Mouse (Mus musculus) naive thymus-derived CD4-positive, alpha-beta T cell, adult 2 months (primary cell): ENCODE results near the gene Pdia4.
"Not testable (repeated sequence)": the region's sequence is repeated elsewhere in the genome, so short reads cannot be mapped to it uniquely, and the experiment has no call there.

Experiments
- DNase-seq: peaks from one replicate; pipeline ENCODE4 v3.0.0-alpha.2; 2011; ENCODE audit warnings: low read depth

Gene Pdia4

DNA sequence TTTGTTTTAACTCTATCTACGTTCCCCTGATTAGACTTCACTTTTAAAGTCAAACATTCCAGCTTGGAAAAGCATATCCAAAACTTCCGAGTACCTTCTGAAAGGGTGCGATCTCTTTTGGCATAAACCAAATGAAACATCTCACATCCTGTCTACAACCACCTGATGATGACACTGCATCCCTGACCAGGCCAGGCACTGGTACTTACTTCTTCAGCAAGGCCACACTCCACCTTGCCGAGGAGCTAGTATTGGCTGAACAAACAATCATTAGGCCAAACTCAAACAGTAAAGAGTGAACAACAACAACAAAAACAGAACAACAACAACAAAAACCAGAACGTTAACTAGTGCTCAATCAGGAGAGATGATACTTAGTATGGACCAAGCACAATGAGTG lies 1.9 kb downstream of the Pdia4 start:
- DNase-seq, result no peak

DNA sequence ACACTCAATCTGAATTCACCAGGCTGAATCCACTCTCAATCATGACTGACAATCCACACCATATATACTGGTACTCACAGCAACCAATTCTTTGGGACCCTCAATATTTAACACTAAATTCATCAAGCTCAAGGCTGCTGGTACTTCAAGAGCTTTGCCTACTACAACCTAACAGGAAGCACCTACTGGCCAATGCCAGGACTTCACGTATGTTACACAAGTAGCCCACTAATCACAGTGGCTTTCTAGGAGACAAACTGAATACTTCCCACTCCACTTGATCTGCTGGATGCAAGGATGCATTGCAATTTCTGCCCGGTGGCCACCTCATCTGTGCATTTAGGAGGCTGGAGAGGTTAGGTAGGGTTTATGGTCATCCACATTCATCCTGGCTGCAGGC lies 3.0 kb downstream of the Pdia4 start:
- peak; percentile 33 for DNase-seq

DNA sequence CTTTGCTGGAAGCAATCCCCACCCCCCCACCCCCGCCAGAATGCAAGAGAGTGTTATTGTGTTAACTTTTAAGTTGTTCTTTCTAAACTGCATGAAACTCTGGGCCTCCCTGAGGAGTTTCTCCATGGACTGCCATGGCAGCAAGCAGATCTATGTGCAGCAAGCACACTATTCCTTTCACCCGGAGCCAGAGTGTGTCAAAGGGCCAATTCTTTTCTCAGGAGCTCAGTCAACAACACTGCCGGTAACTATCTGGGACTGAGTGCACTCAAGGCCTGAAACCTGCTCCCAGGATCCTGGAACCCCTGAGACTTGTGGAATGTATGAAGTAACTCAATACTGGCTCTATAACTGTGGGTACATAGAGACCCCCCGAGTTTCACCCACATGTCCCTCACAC lies 4.2 kb downstream of the Pdia4 start:
- DNase-seq, result no peak

DNA sequence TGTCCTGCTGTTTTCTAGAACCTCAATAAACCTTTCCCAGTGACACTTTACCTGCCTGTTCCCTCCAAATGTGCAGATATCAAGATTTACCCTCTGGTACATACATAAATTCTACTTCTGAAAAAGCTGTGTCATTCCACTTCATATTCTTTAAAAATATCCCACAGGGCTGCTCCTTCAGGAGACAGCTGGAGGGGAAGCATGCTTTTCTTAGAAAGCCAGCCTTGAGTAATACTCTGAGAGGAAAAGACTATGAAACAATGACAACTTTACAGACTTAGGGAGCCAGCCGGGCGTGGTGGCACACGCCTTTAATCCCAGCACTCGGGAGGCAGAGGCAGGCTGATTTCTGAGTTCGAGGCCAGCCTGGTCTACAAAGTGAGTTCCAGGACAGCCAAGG lies 4.7 kb downstream of the Pdia4 start:
- DNase-seq, result no peak

DNA sequence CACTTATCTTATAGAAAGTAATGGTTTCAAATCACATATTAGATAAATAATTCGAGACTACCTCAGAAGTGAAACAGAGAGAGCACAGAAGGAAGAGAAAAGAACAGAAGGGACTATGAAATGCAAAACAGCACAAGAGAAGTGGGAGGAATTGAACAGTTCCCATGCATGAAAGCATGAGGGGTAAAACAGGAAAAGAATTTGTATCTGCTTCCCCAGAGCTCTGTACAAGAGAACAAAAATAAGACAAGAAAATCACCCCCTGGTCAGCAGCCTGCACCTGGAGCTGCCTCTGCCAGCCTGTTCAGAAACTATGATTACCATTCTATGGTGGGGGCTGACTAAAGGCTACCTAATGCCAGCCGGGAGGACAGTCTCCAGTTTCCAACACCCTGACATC lies 5.8 kb downstream of the Pdia4 start:
- no peak for DNase-seq

DNA sequence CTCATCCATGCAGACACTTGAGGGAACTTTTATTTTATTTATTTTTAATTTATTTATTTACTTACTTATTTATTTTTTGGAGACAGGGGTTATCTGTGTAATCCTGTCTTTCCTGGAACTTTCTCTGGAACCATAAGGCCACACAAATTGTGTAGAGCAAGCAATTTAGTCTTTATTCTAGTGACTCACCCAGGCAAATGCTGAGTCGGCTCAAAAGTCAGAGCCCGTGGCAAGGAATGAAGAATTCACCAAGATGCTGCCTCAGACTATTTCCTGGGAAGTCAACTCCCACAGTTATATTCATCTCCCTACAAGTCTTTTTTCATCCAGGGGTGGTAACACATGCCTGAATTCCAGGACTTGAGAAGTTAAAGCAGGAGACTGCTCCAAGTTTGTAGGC lies 7.7 kb downstream of the Pdia4 start:
- DNase-seq, result no peak

DNA sequence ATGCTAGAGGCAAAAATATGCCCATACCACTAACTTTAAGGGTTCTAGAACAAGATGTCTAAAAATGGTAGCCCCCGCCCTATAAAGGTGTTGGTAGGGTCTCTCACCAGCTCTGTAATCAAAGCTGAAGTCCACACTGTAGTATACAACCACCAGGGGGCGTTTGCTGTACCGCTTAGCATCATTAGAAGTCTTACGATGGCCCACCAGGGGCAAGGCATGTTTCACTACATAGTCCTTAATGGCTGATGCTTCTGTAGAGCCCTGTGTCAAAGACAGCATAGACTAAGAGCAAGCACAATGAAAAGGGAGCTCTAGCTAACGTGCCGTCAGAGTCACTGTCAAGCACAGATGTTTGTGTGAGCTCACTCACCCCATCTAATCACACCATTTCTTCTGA lies 14.2 kb downstream of the Pdia4 start:
- DNase-seq, result peak; percentile 90

DNA sequence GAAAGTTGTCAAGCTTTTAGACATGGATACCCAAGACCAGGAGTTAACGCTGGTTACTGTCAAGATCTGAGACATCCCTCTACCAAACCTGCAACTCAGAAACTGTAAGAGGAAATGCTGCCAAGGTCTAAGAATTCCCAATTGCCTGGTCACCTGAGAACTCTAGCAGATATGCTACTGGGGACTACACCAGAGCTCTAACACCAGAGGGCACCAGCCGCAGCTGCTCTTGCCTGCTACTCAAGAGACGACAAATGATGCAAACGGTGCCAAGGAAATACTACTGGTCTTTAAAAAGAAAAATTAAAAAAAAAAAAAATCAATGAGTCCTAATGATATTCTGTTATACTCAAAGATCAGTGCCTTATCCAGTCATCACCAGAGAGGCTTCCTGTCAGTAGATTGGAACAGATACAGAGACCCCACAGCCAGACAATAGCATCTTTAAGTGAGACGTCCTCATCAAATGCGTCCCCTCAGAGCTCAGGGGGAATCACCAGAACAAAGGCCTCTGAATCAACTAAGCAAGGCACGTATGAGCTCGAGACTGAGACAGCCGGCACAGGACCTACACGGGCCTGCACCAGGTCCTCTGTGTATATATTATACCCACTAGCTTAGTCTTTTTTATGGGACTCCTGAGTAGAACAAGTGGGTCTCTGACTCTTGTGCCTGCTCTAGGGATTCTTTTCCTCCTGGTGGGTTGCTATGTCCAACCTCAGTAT lies 19.0 kb downstream of the Pdia4 start:
- DNase-seq, result peak; percentile 53

DNA sequence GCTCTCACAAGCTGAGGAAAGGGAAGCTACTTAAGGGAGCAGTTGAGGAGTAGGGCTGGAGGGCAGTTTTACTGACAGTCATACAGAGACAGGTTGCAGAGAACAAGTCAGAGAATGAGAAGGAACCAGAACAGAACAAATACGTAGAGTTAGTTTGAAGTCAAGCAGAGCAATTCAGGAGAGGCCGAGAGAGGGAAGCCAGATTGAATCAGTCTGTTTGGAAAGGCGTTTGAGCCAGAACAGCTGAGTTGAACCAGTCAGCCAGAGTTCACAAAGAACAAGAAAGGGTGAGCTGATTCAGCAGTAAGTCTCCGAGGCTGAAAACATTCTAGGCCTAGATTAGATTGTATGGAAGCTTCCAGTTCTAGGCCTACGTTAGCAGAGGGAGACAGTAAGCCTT lies 19.9 kb downstream of the Pdia4 start:
- DNase-seq, result no peak

DNA sequence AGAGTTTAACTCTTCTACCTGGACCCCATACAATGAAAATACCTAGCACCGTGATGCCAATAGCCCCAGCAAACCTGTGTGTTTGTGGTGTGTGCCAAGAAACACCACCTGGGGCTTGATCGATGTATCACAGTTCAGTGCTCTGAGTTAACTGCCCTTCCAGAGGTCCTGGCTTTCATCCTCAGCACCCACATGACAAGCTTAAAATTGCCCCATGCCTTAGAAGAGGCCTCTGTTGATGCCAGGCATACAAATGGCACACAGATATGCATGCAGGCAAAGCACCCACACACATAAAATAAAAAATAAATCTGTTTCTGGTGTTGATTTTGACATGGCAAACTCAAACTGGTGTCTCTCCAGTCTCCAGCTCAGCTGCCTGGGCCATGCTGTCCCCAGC lies 20.7 kb downstream of the Pdia4 start:
- DNase-seq, result no peak

DNA sequence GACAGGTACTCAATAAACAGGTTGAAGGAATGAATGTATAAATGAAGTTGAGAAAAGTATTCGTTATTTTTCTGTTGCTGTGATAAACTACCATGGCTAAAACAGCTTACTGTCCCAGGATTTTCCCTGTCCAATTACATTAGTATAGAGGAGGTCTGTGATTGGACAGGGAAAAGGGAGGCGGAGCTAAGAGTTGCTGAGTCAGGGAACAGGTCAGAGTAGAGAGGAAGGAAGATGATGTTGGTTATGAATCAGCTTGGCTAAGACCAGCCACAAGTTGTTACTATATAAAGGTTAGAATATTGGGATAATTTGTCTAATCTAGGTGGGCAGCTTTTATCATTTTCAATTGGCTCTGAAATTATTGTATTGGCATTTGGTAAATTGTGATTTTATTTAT lies 22.5 kb downstream of the Pdia4 start:
- DNase-seq, result no peak

DNA sequence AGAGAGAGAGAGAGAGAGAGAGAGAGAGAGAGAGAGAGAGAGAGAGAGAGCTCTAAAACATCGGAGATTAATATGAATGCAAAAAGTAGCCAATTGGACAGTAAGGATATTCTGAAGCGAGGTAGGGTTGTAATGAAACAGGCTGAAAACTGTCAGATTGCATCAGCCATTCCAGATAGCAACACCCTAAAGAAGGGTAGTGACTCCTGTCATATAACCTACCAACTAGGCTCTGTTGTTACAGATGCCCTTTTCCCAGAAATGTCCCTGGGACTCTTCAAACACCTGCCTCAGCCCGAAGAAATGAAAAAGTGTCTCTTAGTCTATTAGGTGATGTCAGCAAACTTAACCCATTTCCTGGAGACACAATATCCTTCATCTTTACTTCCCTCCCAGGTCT lies 24.4 kb downstream of the Pdia4 start:
- DNase-seq, result no peak

DNA sequence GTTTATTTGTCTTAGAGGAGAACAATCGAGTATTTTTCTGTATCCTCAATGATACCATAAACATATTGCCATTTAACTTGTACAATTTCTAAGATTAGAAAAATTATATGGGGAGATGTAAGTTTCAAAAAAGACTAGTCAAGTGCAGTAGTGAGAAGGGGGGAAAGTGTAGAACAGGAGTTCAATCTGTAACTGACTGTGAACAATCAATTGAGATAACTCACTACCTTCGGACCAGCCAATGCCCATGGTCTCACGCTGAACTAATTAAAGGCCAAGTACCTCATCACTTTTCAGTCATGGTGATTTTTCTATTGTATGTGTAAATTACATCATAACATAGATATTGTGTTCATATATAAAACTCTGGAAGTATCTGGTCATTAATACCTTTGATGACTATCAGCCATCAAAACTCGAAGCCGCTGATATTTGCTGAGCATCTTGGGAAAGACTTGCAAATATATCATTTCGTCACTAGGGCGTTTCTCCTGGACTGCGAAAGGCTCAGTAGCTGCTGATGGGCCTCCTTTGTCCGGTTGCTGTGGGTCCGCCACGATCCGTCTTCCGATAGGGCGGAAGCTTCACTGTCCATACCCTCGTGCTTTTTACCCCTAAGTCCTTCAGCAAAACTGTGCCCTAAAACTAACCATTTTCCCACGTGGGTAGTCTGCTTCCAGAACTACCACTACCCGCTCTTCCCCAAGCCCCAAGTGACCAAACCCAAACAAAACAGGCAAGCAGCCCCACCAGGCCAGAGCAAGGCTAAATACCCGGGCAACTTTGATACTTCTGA lies 25.1 kb downstream of the Pdia4 start:
- DNase-seq, result peak; percentile 93

DNA sequence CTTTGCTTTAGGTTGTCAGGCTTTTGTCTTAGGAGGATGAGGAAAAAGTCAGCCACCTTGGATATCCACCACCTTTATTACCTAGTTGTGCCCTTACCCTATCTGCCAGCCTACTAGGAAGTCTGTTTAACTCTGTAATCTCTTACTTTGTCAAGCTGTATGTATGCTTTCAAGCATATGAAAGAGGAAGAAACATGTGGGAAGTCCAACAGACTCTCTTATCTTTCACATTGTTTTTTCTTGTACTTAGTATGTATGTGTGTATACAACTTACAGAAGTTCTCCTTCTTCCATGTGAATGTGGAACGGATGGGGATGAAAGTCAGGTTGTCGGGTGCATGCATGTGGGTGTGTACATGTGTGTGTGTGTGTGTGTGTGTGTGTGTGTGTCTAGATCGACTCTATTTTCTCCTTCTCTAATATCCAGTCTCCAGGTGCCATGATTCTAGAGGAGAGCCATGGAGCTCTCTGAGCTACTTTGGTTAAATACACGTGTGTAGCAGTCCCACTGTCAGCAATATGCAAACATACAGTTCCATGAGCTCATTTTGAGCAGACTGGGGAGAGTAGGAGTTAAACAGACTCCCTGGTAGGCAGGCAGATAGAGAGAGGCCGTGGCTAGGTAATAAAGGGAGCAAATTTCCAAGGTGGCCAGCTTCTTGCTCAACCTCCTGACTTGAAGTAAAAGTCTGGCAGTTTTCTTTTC lies 28.4 kb downstream of the Pdia4 start:
- DNase-seq, result no peak

DNA sequence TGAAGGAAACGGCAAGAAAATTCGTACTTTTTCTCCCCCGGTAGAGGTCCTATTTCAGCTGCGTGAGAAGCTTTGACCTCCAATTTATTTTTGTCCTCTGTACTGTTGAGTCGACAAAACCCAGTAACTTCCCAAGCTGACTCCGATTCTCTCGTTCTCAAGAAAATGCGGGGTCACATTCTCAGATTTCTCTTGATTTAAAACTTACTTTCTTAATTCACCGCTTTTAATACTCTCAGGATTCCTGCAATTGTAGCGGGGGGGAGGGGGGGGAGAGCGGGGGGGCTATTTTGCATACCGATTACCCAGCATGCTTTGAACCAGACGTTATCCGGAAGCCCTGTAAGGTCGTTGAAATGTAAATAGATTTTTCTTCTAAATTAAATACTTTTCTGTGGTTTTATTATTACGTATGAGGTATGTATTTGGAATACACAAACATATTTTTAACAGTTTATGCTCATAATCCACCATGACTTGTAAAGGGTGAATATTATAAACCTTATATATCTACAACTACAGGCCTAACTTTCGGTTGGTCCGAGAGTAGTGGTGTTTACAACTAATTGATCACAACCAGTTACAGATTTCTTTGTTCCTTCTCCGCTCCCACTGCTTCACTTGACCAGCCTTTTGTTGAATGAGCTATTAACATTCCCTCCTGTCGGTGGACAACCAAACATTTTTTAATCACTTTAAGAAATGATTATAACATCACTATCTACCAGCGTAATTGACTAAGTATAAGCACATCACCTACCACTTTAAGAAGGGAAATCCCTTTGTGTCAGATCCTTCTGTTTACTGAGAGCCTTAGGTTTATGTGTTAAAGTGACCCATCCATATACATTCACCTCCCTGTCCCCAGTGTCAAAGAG lies 31.9 kb downstream of the Pdia4 start:
- peak; percentile 91 for DNase-seq

DNA sequence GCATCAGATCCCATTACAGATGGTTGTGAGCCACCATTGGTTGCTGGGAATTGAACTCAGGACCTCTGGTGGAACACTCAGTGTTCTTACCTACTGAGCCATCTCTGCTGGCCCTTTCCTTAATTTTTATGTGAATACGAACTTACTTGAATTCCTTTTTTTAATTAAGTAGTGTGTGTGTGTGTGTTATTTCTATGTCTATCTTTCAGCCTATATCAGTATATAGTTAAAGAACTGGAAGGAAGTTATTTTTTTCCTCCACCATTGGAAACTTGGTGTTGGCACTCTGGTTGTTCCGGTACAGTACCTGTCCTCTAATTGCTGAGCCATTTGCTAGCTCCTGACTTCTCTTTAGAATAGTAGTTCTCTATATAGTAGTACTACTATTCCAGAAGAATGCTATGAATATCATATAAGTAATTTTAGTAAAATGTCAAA lies 32.6 kb downstream of the Pdia4 start:
- DNase-seq, result no peak

DNA sequence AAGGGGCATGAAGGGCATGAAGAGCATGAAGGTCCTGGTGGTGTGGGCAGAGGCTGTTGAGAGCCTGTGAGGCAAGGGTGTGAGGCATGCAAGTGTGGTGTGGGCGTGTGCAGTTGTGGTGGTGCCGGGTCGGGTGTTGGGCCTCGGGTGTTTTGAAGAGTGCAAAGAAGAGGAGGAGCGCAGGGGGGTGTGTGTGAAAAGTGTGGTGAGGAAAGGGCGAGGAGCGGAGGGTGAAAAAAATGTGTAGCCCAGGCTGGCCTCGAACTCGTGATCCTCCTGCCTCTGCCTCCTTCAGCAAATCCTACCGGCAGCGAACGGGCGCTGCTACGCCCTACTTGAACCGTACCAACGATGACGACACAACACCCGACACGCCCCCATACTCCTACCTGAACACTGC lies 41.5 kb downstream of the Pdia4 start:
- DNase-seq, result peak; percentile 67

DNA sequence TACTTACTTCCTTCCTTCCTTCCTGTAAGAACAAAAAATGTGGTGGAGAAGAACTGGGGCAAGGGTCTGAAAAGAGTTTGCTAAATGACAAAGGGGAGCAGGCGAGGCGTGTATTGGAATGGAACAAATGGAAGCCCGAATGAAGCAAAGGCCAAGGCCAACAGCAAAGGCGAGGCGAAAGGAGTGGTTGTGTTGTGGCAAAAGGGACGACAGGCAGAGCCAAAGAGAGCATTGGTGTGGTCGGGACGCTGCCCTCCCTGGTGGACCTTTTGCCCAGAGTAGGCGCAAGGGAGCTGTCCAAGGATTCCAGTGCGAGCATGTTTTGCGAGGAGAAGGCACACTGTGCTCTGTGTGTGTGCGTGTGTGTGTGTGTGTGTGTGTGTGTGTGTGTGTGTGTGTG lies 42.1 kb downstream of the Pdia4 start:
- DNase-seq, result not testable (repeated sequence)

DNA sequence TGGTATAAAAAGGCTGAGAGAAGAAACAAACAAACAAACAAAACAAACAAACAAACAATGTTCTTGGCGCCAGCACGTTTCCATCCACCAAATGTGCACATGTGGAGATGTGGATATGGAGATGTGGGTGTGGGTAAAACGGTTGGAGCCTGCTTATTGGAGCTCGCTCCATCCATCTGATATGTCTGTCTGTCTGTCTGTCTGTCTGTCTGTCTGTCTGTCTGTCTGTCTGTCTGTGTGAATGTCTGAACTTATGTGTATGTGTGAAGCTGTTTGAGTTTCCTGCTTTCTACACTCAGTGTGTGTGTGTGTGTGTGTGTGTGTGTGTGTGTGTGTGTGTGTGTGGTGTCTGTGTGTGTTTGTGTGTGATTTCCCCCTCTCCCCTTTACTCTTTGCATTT lies 43.4 kb downstream of the Pdia4 start:
- not testable (repeated sequence) for DNase-seq

DNA sequence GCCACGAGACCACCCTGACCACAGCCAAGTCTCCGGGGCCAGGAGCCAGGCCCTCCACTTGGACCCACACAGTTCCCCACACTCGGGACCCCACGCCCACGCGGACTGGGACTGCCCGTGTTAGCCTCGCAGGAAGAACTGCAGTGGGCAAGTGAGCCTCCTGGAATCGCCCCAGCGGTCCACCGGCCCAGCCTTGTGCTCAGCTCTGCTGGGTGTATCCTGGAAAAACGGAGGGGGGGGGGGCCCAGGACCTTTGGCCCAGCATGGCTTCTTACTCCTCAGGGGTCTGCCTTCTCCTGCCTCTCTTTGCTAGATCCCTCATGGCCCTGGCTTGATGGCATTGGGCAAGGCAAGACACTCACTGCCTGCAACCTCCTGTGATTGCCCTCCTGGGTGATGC lies 44.7 kb downstream of the Pdia4 start:
- not testable (repeated sequence) for DNase-seq

DNA sequence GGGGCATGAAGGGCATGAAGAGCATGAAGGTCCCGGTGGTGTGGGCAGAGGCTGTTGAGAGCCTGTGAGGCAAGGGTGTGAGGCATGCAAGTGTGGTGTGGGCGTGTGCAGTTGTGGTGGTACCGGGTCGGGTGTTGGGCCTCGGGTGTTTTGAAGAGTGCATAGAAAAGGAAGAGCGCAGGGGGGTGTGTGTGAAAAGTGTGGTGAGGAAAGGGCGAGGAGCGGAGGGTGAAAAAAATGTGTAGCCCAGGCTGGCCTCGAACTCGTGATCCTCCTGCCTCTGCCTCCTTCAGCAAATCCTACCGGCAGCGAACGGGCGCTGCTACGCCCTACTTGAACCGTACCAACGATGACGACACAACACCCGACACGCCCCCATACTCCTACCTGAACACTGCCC lies 45.9 kb downstream of the Pdia4 start:
- not testable (repeated sequence) for DNase-seq

DNA sequence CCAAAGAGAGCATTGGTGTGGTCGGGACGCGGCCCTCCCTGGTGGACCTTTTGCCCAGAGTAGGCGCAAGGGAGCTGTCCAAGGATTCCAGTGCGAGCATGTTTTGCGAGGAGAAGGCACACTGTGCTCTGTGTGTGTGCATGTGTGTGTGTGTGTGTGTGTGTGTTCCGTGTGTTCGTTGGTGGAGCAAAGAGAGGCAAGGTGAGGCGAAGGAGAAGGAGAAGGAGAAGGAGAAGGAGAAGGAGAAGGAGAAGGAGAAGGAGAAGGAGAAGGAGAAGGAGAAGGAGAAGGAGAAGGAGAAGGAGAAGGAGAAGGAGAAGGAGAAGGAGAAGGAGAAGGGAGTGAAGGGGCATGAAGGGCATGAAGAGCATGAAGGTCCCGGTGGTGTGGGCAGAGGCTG lies 50.5 kb downstream of the Pdia4 start:
- DNase-seq, result not testable (repeated sequence)
